Mouse (Mus musculus): ENCODE results near the gene Ddx50.

Ddx50 gene

DNA sequence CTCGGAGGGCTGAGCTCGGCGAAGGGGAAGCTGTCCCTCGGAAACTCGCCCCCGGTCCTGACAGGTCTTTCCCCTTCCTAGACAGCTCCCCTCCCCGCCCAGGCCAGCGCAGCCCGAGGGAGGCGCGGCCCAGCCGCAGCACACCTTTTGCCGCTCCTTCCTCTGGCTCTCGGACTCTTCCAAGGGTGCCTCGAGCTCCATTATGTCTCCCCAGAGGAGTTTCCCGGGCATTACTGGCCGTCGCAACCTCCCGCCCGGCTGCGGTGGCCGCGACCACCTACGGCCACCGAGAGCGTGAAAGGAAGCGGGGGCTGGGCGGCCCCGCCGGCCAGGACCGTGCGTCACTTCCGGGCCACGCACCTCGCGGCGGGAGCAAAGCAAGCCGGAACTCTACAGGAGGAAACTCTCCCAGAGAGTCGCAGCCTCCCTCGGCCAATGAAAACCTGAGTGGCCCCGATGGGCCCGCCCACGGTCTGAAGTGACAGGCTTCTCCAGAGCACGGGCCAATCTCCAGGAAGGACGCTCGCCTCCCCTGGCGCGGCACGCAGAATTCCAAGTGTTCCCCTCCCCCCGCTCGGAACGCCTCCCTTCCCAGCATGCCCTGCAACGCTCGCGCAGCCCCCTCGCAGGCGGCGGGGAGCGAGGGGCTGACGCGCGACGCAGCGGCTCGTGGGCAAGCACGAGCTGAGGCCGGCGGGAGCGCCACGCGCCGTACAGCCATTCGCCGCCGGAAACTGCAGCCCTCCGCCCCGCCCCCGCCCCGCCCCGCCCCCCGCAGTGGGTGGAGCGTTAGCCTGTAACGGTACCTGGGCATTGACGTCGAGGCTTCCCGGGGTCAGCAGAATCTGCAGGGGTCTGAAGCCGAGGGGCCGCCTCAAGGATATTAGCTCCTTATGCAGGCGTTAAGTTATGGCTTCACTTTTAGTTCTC, at the start of gene Ddx50:
TSS of gene Ddx50 (minus strand) at position 338 of the 930 bp plus-strand sequence.
- DNase-seq (ENCODE audit: low read depth, low spot score): peak; percentile 99

DNA sequence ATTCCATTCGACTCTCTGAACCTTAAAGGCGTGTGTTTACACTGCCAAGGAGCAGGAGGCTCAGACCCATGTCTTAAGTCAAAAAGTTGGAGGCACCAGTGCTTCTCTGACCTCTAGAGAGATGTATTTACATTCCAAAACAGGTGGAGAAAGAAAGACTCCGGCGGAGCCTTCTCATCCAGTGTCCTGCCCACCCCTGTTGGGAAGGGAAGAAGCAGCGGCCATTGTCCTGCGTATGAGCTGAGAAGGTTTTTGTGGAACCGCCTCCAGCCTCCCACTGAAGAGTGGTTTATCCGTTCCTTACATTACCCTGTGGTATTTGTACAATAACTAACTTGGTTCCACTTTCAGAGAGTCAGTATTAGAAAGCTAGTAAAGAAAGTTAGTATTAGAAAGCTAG, 41.8 kb upstream of the Ddx50 start:
- no peak for DNase-seq (ENCODE audit: low read depth, low spot score)

DNA sequence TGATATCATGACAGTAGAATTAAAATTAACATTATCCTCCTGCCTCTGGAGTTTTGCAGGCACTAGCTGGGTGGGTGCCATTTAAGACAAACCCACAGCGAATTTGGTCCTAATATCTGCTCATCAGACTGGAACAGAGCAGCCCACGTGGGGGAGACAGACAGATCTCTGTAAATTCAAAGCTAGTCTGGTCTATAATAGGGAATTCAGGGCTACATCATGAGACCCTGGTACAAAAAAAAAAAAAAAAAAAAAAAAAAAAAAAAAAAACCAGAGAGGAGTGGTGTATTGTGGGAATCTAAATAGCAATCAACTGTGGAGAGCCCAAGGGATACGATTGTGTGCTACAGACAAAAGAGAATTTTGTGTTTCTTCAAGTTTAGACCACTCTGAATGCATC, 41.2 kb upstream of the Ddx50 start:
- DNase-seq (ENCODE audit: low read depth, low spot score): no peak

GRCm38 (mm10) chr10:62687032-62687674, 36.1 kb upstream of the Ddx50 start:
- peak; percentile 18 for DNase-seq (ENCODE audit: low read depth, low spot score)

DNA sequence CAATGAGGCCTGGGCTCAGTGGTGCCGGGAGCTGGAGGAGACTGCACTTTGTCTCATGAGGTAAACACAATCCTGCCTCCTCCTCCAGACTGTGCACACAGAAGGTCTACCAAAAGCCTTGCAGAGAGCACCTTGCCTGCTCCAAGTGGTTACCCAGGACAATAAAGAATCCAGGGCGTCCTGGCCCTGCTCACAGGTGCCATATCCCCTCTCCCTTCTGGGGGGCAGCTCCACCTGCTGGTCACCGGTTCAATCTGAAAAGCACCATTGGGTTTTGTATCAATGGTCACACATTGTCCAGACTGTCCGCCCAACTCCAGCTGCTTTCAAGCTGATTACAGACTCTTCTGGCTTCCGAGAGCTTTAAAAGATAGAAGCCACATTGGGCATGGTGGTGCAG, 32.0 kb upstream of the Ddx50 start:
- DNase-seq (ENCODE audit: low read depth, low spot score): no peak

DNA sequence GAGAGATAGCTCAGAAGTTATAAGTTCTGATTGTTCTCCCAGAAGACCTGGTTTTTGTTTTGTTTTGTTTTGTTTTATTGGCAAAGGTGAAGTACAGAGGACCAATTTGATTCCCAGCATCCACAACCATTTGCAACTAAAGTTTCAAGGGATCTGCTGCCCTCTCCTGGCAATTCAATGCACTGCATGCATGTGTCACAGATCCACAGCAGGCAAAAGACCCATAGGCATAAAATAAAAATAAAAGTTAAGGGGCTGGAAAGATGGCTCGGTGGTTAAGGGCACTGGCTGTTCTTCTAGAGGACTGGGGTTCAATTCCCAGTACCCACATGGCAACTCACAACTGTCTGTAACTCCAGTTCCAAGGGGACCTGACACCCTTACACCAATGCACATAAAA, 28.8 kb upstream of the Ddx50 start:
- DNase-seq (ENCODE audit: low read depth, low spot score): no peak

- no peak for DNase-seq (ENCODE audit: low read depth, low spot score)
These were observed 26.3 kb upstream of the Ddx50 start for GRCm38 (mm10) chr10:62677329-62677728.

- no peak for DNase-seq (ENCODE audit: low read depth, low spot score)
These were observed 25.2 kb upstream of the Ddx50 start for GRCm38 (mm10) chr10:62676196-62676595.

- no peak for DNase-seq (ENCODE audit: low read depth, low spot score)
These were observed 21.3 kb upstream of the Ddx50 start for GRCm38 (mm10) chr10:62672359-62672758.

- no peak for DNase-seq (ENCODE audit: low read depth, low spot score)
These were observed 18.2 kb upstream of the Ddx50 start for GRCm38 (mm10) chr10:62669245-62669644.

GRCm38 (mm10) chr10:62668463-62668862, 17.4 kb upstream of the Ddx50 start:
- DNase-seq (ENCODE audit: low read depth, low spot score): no peak

DNA sequence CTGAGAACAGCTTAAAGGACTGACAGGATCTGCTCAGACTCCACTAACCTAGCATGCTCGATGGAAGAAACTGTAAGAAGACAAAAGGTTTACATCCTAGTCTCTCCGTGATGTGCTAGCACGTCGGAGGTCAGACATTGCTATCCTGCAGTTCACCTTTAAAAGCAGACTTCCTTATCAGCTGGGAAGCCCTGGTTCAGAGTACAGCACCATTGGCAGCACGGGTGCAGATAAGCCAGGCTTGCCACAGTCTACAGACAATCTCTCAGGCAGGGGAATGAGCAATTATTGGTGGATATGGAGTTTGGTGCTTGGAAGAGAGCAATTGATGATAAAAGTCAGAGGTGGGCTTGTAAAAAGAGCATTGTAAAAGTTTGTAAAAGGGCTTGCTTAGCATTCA, 17.0 kb upstream of the Ddx50 start:
- no peak for DNase-seq (ENCODE audit: low read depth, low spot score)

DNA sequence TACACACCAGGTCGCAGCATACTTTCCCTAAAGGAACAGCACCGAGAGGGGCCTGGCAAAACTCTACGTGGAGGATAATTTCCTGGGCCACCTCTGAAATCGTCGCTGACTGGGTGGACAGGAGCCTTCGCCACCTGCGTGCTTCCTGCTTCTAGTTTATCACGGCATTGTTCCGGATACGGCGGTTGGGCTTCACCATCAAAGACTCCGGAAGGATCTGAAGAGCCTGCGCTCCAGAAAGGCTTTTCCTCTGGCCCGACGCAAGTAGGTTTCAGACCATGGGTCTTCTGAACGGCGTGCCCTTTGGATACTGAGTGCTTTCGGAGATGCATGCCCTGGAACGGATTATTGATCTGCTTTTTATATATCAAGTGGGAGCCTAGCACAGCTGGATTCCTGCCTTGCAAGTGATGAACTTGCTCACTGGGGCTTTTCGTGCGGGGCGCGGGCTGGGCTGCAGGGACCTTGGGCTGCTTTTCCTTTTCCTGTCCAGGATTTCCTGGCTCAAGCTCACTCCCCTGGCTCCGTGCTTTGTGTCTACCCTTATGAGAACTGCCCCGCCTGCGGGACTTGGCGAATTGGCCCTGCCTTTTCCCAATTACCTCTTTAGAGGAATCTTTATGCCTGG, 14.1 kb upstream of the Ddx50 start:
- DNase-seq (ENCODE audit: low read depth, low spot score): no peak

- DNase-seq (ENCODE audit: low read depth, low spot score): no peak
These were observed 13.2 kb upstream of the Ddx50 start for GRCm38 (mm10) chr10:62664171-62664570.

DNA sequence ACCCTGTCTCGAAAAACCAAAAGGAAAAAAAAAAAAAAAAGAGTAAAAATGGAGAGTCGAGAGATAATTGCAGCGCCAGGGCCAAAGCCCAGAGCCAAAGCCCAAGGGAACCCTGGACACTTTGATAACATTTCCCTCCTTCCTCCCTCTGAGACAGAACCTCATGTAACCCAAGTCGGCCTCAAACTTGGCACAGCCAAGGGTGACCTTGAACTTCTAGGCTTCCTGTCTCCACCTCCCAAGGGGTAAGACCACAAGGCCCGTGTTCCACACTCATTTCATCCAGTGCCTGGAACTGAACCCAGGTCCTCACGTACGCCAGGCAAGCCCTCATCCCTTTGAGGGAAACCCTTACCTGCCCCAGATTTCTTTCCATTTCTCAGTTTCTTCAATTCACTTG, 5.7 kb upstream of the Ddx50 start:
- DNase-seq (ENCODE audit: low read depth, low spot score): no peak

DNA sequence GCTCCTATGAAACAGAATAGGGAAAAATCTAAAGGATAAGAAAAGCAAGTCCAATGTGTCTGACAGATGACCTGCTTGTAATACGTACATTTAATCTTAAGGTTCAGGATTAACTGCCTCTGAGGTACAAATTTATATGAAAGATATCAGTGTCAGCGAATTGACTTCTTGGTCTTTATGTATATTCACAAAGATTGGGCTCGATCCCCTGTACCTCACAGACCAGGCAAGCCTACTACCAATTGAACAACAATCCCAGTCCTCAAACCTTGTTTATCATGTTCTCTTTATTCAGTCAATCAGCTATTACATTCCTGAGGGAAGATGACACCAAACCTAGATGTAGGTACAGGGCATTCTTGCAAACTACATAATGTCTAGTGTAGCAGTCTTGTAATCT, 943 bp upstream of the Ddx50 start:
- no peak for DNase-seq (ENCODE audit: low read depth, low spot score)

- DNase-seq (ENCODE audit: low read depth, low spot score): no peak
These were observed 648 bp downstream of the Ddx50 start for GRCm38 (mm10) chr10:62650358-62650782.

GRCm38 (mm10) chr10:62604161-62604560, 46.9 kb downstream of the Ddx50 start:
- no peak for DNase-seq (ENCODE audit: low read depth, low spot score)

GRCm38 (mm10) chr10:62603233-62604030, 47.6 kb downstream of the Ddx50 start:
- DNase-seq (ENCODE audit: low read depth, low spot score): no peak

GRCm38 (mm10) chr10:62602177-62603040, 48.6 kb downstream of the Ddx50 start, which contains the start of gene Ddx21:
Gene Ddx21 (minus strand): TSS chr10:62602281.
- DNase-seq (ENCODE audit: low read depth, low spot score): peak; percentile 74

DNA sequence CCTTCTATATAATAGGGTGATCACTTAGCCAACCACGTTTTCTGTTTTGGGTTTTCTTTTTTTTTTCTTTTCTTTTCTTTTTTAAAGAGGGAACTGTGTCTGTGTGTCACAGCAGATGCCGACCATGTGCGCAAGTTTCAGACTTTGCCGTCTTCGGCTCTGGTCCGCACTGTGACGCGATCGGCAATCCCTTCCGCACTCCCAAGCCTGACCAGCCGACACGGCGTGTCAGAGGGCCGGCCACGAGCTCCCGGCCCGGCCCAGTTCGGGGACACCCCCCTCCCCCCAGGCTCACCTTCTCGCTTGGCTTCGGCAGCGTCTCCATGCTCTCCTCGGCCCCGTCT, 49.2 kb downstream of the Ddx50 start:
- DNase-seq (ENCODE audit: low read depth, low spot score): no peak

Data from brain, embryonic 18.5 days (tissue).